Mouse (Mus musculus) neural tube, embryonic 12.5 days (tissue): ENCODE results near the gene Gm11172. TPM values are rescaled to one million over a fixed set of nuclear protein-coding genes. Genes with fewer than 3 reads are reported as not detected.
A peak's percentile ranks its signal among the peaks of the same experiment; 100 is the strongest.

Experiments used
- ATAC-seq: fragments of 200-750 bp; cut with Nextera tagmentation; 2 replicates; pipeline ENCODE4 v1.8.0; 2017; ENCODE audit warnings: low read depth, mild to moderate bottlenecking, moderate TSS enrichment, moderate library complexity; ENCODE audit not compliant: low FRiP score
- H3K27ac ChIP-seq: fragments of 300-500 bp; sonication (generic); 2 replicates; pipeline ENCODE4 v1.5.1; 2016
- H3K27me3 ChIP-seq: fragments of 300-500 bp; sonication (generic); replicated peaks from 2 replicates; pipeline ENCODE4 v1.6.1; 2016; ENCODE audit warnings: mild to moderate bottlenecking
- H3K36me3 ChIP-seq: fragments of 300-500 bp; sonication (generic); 2 replicates; pipeline ENCODE4 v1.6.1; 2016; ENCODE audit warnings: mild to moderate bottlenecking
- H3K4me1 ChIP-seq: fragments of 300-500 bp; sonication (generic); 2 replicates; pipeline ENCODE4 v1.6.1; 2016
- H3K4me2 ChIP-seq: fragments of 300-500 bp; sonication (generic); replicated peaks from 2 replicates; pipeline ENCODE4 v1.6.1; 2016; ENCODE audit warnings: mild to moderate bottlenecking
- H3K4me3 ChIP-seq: fragments of 300-500 bp; sonication (generic); 2 replicates; pipeline ENCODE4 v1.5.1; 2016
- H3K9ac ChIP-seq: fragments of 300-500 bp; sonication (generic); 2 replicates; pipeline ENCODE4 v1.6.1; 2016; ENCODE audit warnings: mild to moderate bottlenecking
- H3K9me3 ChIP-seq: fragments of 300-500 bp; sonication (generic); 2 replicates; pipeline ENCODE4 v1.6.1; 2016; ENCODE audit warnings: mild to moderate bottlenecking
- WGBS: fragments of 180-500 bp; shearing (Covaris S2); methylation state at CpG from one replicate; pipeline ENCODE4 v1.1.7; 2016; 5-methylcytosine and 5-hydroxymethylcytosine counted together
- polyA plus RNA-seq: library from polyadenylated mRNA; unstranded; fragments of >200 nt; fragmentation: Nextera tagmentation; extraction: Ambion mirVana; gene quantifications from 2 replicates; pipeline ENCODE4 v1.2.1, GENCODE M21; 2016

Gm11172 gene
- polyA plus RNA-seq, 1 experiment from 2014 or later = not detected

DNA sequence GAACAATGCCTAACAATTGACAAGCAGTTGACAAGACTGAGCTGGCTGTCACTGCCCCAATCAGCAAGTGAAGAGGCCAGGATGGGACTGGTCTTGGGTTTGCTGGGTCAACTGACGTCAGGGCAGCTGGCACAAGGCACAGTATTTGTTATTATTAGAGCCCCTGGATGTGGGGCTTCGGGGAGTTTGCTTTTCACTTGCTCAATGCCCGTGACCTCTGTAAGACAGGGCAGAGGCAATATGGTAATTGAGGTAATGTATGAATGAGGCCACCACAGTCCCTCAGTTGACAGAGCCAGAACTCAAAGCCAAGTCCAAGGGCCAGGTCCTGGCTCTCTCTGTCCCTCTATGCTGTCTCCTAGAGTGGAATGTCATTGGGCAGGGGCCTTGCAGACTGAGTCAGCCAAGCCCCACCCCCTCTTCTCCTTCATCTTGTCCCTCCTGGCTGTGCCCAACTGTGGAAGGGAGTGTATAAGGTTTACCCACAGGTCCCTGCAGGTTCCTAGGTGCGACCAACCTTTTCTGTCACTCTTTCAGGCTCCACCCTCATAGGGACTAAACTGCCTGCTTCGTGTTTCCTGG, 35.0 kb upstream of the Gm11172 start:
- H3K27me3 ChIP-seq = peaks cover 4% of the 10 kb centered on the region; the same call in 1 of the 2 replicates
- no peak for ATAC-seq
- no peak overlapping the region for H3K4me3 ChIP-seq
- no peak overlapping the region for H3K27ac ChIP-seq
- no peak overlapping the region for H3K4me2 ChIP-seq
- H3K9ac ChIP-seq = no peak overlapping the region
- peaks cover 5% of the 10 kb centered on the region; the same call in 1 of the 2 replicates for H3K4me1 ChIP-seq
- WGBS = 75% methylated on average over 5 of the region's 5 CpGs
- H3K36me3 ChIP-seq = no peaks in the 10 kb centered on the region
- H3K9me3 ChIP-seq = no peaks in the 10 kb centered on the region

DNA sequence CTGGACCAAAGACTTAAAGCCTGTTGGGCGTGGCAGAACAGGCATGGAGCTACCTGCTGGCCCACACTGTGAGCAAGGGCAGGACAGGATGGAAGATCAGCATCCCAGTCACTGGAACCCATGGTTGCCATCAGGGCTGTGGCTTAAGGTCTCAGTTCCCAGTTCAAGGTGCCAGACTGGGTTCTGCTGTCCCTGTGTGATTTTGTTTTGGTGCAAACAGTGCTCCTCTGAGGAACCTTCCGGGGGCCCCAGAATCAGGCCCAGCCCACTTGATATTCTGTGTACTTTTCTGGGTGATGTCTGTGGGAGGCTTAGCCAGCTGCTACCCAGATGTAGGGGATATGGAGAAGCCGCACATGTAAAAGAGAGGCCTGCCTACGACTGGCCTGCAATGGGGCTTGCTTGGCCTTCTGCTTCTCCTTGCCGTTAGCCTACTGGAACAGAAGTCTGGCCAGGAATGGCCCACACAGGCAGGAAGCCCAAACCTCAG, 32.0 kb upstream of the Gm11172 start:
- ATAC-seq = no peak
- Histone ChIP-seq H3K4me2 (no peak overlapping the region), H3K4me3 (no peak overlapping the region), H3K27ac (no peak overlapping the region), H3K27me3 (peaks cover 26% of the 10 kb centered on the region; the same call in 1 of the 2 replicates), H3K36me3 (no peaks in the 10 kb centered on the region), H3K9ac (no peak overlapping the region), H3K4me1 (peaks cover 18% of the 10 kb centered on the region), H3K9me3 (no peaks in the 10 kb centered on the region)
- 72% methylated on average over 5 of the region's 5 CpGs for WGBS

DNA sequence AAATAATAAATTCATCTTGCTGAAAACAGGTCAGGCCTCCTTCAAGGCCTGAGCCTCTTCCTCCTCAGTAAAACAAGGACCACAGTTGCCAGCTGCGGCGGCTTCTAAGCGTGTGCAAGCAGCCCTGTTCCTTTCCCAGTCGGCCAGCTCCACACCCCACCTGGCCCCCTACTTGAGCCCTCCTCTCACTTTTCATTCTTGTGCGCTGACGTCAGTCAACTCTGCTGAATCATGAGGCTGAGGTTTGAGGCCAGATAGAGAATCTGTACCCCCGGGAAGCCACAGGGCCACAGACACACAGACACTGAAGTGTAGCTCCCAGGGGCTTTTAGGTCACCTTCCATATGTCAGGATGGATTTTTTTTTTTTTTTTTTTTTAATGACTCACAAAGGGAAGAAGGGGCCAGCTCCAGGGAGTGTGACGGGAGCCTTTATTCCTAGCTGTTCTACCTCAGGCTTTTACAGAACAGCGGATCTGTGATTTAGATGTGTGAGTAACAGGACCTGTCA, 30.8 kb upstream of the Gm11172 start:
- ATAC-seq = no peak
- no peak overlapping the region for H3K4me3 ChIP-seq
- H3K4me1 ChIP-seq = peaks cover 26% of the 10 kb centered on the region
- no peak overlapping the region for H3K9ac ChIP-seq
- no peaks in the 10 kb centered on the region for H3K36me3 ChIP-seq
- 50% methylated on average over 9 of the region's 9 CpGs for WGBS
- H3K27ac ChIP-seq = no peak overlapping the region
- peaks cover 26% of the 10 kb centered on the region; the same call in 1 of the 2 replicates for H3K27me3 ChIP-seq
- H3K4me2 ChIP-seq = no peak overlapping the region
- H3K9me3 ChIP-seq = no peaks in the 10 kb centered on the region

DNA sequence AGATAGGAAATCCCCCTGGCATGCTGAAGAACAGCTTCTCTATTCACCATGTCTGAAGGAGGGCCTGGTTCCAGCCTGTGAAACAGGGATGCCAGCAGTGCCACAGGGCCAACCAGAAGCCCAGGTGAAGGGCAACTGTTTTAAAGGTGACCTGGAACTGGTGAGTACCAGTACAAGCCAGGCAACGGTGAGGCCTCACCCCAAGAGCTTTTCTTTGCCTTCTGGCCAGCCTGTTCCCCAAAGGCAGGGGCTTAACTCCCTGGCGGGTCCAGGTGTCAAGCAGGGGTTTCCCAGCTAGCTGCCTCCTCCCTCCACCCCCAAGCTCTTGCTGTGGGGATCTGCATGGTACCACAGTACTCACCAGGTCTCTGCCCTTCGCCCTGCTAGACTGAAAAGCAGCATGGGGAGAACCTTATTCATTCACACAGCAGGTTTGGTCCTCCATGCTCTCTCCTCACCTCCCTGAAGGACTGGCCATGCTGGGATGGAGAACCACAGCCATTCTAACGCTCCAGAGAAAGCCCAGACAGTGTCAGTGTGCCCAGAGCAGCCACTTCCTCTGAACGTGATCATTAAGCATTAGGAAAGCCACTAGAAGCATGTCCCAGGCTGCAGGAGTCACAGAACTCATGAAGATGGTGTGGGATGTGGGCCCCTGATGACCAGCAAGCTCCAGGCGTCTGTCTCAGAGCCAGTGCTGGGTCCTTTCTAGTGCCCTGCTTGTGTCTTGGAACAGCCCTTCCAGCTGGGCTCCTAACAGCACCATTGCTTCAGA, 30.2 kb upstream of the Gm11172 start:
- no peak for ATAC-seq
- no peak overlapping the region for H3K9ac ChIP-seq
- peaks cover 26% of the 10 kb centered on the region; the same call in 1 of the 2 replicates for H3K27me3 ChIP-seq
- 48% methylated on average over 6 of the region's 6 CpGs for WGBS
- peaks cover 26% of the 10 kb centered on the region for H3K4me1 ChIP-seq
- H3K4me3 ChIP-seq = no peak overlapping the region
- no peaks in the 10 kb centered on the region for H3K36me3 ChIP-seq
- no peak overlapping the region for H3K27ac ChIP-seq
- H3K4me2 ChIP-seq = peak overlapping the region; percentile 15; the same call in 1 of the 2 replicates
- no peaks in the 10 kb centered on the region for H3K9me3 ChIP-seq

DNA sequence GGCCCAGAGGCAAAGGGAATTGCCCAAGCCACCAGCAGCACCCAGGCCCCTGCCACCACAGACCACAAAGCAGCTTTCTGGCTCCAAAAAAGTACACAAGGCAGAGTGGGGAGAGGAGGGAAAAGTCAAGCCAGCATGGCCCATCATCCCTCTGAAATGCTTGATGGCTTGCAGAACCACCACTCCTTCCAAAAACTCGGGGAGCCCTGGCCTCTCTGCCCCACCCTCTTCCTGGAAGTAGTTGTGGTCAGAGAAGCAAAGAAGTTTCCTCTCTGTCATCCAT, 29.6 kb upstream of the Gm11172 start:
- Histone ChIP-seq H3K4me2 (peak overlapping the region; percentile 99; the same call in 1 of the 2 replicates), H3K9ac (no peak overlapping the region), H3K9me3 (no peaks in the 10 kb centered on the region), H3K27ac (no peak overlapping the region), H3K27me3 (peaks cover 26% of the 10 kb centered on the region; the same call in 1 of the 2 replicates), H3K36me3 (no peaks in the 10 kb centered on the region), H3K4me3 (no peak overlapping the region), H3K4me1 (peaks cover 26% of the 10 kb centered on the region)
- WGBS = 60% methylated on average over 1 of the region's 1 CpGs
- no peak for ATAC-seq

DNA sequence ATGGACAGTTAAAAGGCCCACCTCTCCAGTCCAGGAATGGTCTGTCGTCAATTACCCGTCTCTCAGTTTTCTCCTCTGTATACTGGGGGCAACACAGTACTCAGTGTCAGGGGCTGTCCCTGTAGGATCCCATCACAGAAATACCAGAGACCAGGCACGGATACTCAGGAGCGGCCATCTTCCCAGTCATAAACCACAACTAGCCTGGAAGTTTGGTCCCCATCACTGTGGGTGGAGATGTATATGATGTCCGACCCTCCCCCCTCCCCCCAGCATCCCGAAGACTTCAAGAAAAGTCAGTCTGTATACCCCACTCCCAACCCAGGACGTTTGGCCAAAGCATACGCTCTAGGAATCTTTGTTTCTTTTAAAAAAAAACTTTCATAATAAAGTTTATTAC, 29.3 kb upstream of the Gm11172 start:
- ATAC-seq = no peak
- Histone ChIP-seq H3K27ac (no peak overlapping the region), H3K4me2 (peak overlapping the region; percentile 99), H3K4me1 (peaks cover 26% of the 10 kb centered on the region), H3K9me3 (no peaks in the 10 kb centered on the region), H3K27me3 (peaks cover 29% of the 10 kb centered on the region; the same call in 1 of the 2 replicates), H3K9ac (no peak overlapping the region), H3K4me3 (no peak overlapping the region), H3K36me3 (no peaks in the 10 kb centered on the region)
- 53% methylated on average over 8 of the region's 8 CpGs for WGBS

DNA sequence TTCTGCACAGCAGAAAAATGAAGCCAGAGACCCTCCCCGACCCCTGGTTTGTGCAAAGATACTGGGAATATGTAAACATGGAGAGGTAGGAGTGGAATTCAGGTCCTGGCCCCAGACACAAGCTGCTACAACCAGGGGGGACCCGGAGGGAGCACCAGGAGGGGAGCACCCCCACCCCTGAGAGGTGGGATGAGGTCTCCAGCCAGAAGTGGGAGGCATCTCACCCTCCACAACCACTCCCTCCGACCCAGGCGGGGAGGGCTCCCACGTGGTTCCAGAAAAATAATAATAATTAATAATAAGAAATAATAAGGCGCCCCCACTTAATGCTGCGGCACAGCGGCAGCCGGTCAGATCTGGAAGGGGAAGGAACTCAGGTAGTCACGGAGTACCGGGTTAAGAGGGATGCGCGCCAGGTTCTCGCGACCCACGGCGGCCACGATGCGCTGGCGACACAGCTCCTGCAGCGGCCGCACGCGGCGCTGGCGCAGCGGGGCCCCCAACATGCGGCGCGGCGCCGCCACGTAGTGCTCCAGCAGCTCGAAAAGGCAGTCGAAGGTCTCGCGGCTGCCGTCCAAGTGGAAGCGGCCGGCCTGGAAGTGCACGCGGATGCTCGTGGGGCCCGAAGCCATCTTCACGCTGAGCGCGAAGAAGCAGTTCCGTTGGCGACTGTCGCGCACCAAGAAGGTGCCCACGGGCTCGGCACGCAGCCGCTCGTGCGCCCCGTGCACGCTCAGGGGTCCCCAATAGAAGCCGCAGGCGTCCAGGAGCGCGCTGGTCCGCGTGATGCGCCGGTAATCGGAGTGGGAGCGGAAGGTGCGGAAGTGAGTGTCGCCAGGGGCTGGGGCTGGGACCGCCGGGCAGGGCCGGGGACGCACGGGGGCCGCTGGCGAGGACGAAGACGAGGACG, 28.6 kb upstream of the Gm11172 start:
- WGBS = 3% methylated on average over 81 of the region's 81 CpGs
- Histone ChIP-seq H3K4me3 (peak overlapping the region; percentile 68), H3K27ac (no peak overlapping the region), H3K27me3 (peaks cover 30% of the 10 kb centered on the region; the same call in 1 of the 2 replicates), H3K4me2 (peak overlapping the region; percentile 99), H3K9me3 (no peaks in the 10 kb centered on the region), H3K36me3 (no peaks in the 10 kb centered on the region), H3K4me1 (peaks cover 26% of the 10 kb centered on the region), H3K9ac (peak overlapping the region; percentile 73)
- ATAC-seq = peak; percentile 5; the same call in 1 of the 2 replicates

DNA sequence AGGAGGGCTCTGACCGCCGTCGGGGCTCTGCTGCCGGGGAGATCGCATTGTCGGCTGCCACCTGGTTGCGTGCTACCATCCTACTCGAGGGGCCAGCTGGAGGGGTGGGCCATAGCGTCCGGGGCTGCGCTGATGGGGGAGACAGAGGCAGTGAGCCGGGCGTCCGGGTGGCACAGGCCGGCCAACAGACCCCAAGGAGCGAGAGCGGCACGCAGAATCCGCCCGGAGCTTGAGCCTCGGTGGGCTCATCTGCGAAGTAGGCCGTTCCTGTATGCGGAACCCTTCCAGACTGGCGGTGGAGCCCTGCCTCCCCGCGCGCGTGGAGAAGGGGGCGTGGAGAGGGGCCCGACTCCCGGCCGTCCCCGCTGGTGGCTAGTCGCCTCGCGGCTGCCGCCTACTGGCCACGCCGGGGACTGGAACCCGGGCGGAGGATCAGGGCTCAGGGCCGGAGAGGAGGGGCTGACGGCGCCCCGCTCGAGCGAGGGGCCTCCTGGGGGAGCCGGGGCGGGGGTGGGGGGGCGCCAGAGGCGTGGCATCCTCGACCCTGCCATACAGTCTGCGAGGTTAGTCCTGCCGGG, 27.8 kb upstream of the Gm11172 start:
- peak; percentile 82 for ATAC-seq
- H3K27me3 ChIP-seq = peaks cover 30% of the 10 kb centered on the region; the same call in 1 of the 2 replicates
- H3K9ac ChIP-seq = peak overlapping the region; percentile 73
- no peaks in the 10 kb centered on the region for H3K9me3 ChIP-seq
- peaks cover 26% of the 10 kb centered on the region for H3K4me1 ChIP-seq
- 0 out of 2 replicates have a peak overlapping the region, but pooled peaks have one; percentile 65 for H3K27ac ChIP-seq
- WGBS = under 1% methylated on average over 54 of the region's 55 CpGs
- no peaks in the 10 kb centered on the region for H3K36me3 ChIP-seq
- H3K4me3 ChIP-seq = peak overlapping the region; percentile 68
- peak overlapping the region; percentile 99 for H3K4me2 ChIP-seq

DNA sequence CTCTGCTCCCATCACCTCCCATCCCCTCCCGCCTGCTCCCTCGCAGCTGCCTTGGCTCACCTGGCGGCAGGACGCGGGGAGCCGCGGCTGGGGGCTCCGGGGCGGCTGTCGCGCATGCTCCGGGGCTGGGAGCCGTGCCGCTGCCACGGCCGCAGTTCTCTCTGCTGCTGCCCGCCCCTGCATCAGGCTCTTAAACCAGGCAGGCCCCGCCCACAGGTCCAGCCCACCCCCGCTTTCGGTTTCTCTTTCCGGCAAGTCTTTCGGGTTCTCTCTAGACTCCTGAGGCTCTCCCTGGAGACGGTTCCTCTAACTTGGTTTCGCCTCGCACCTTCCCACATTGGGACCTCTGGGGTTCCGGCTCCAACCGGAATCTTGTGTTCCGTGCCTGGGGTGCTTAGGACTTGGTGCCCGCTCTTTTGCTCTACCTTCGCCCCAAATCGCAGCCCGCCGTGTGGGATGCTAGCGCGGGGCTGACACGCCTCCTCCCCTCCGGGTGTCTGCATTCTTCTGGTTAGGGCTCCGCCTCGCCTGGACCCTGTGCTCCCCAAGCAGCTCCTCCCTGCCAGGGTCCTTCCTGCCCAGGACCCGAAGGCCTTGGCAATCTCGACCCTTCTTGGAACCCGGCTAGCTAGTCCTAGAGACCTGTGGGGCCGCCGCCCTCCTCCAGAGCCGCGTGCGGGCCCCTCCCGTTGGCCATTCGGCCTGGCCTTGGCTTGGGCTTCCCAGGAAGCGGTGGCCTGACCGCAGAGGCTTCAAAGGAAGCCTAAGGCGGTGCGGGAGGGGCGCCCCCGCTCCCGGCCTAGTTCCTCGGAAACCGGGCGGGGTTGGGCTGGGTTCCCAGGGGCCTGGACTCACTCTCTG, 27.1 kb upstream of the Gm11172 start, which contains the start of gene Socs1:
Socs1 (minus strand) TSS at position 166 of the 861 bp plus-strand sequence.
- WGBS = under 1% methylated on average over 59 of the region's 59 CpGs
- peaks cover 30% of the 10 kb centered on the region; the same call in 1 of the 2 replicates for H3K27me3 ChIP-seq
- H3K9ac ChIP-seq = peak within 1 kb of the TSS; percentile 73
- H3K9me3 ChIP-seq = no peaks in the 10 kb centered on the region
- ATAC-seq = peak; percentile 86
- H3K4me2 ChIP-seq = peak within 1 kb of the TSS; percentile 99
- peak within 1 kb of the TSS; percentile 65 for H3K27ac ChIP-seq
- no peaks in the 10 kb centered on the region for H3K36me3 ChIP-seq
- H3K4me1 ChIP-seq = peaks cover 26% of the 10 kb centered on the region
- H3K4me3 ChIP-seq = peak within 1 kb of the TSS; percentile 68

DNA sequence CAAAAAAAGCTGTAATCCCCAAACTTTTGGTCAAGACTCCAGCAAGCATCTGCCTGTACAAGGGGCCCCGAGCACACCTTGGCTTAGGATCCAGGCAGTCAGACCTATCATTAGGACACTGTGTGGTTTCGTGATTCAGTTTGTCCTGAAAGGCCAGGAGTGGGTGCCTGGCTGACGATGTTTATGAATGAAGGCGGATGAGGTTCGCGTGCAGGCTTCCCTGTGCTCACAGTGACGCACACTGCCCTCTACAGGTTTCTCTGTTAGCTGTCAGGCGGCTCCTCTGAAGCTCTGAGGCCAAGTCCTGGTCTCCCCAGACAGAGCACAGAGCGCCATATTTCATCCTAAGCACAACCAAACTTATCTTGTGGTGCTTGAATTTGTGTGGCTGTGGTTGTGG, 26.4 kb upstream of the Gm11172 start:
- Histone ChIP-seq H3K27me3 (peaks cover 30% of the 10 kb centered on the region; the same call in 1 of the 2 replicates), H3K36me3 (no peaks in the 10 kb centered on the region), H3K27ac (0 out of 2 replicates have a peak overlapping the region, but pooled peaks have one; percentile 65), H3K4me1 (peaks cover 26% of the 10 kb centered on the region), H3K9me3 (no peaks in the 10 kb centered on the region), H3K4me2 (peak overlapping the region; percentile 99), H3K9ac (peak overlapping the region; percentile 73), H3K4me3 (peak overlapping the region; percentile 68)
- peak; percentile 42 for ATAC-seq
- 3% methylated on average over 9 of the region's 9 CpGs for WGBS
